Mouse (Mus musculus): Measurements from ENCODE around the gene Zfp652.
"Not testable (repeated sequence)": the region's sequence is repeated elsewhere in the genome, so short reads cannot be mapped to it uniquely, and the experiment has no call there.

DNA sequence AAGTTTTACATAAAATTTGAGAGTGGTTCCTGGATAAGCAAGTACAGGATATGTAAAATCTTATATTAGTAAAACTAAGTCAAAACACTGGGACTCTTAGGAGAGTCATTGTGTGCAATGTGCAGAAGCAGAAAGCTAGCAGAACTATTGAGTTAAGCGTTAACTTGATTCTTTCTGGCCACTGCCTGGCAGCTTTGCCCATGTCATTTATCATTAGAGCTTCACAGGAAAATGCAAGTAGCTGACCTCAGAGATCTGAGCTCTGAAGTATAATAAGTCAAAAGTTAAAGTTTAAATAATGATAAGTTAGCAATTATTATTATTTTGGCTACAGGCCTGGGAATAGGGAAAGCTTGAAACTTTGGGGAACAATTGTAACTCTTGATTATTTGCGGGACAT, 167.4 kb downstream of the Zfp652 start:
- not testable (repeated sequence) for TF ChIP-seq POLR2A (IDR thresholded peaks at IDR 0.05; ENCODE audit: borderline replicate concordance, insufficient read depth, low read length); CTCF (IDR thresholded peaks at IDR 0.05; ENCODE audit: borderline replicate concordance, insufficient read depth, low read depth, low read length)
